Mouse (Mus musculus): ENCODE measurements around the gene Bex6. TPM values are rescaled to one million over a fixed set of nuclear protein-coding genes. Genes with fewer than 3 reads are reported as not detected.
"Not testable (repeated sequence)": the region's sequence is repeated elsewhere in the genome, so short reads cannot be mapped to it uniquely, and the experiment has no call there.

The Bex6 gene
- total RNA-seq, 4 experiments from 2014 or later, result not detected

DNA sequence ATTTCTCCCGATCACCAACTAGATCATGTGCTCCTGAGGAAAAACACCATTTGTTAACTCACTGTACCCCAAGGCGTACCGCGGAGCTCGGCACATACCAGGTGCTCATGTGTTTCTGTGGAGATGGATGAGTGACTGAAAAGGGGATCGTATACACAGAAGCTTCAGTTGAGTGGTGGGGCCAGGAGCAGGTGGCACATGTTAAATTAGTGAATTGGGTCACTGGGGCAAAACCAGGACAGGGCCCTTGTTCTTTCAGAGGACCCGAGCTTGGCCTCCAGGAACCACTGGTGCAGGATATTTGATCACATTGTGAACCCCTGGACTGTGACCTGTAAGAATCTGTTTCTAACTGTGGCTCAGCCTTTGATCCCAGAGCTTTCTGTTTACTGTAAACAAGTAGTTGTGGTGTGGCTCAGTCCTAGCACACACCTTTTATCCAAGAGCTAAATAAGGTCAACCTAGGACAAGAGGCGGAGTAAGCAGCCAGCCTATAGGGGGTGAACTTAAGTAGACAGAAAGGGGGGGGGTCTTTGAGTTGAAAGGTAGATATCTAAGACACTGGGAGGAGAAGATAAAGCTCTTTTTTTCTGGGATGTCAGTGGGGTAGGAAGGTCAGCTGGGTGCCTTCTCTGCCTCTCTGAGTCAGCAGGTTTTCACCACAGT is 5.2 kb upstream of the Bex6 start:
- DNase-seq (ENCODE audit: low spot score in 2 of 2), result no peak

DNA sequence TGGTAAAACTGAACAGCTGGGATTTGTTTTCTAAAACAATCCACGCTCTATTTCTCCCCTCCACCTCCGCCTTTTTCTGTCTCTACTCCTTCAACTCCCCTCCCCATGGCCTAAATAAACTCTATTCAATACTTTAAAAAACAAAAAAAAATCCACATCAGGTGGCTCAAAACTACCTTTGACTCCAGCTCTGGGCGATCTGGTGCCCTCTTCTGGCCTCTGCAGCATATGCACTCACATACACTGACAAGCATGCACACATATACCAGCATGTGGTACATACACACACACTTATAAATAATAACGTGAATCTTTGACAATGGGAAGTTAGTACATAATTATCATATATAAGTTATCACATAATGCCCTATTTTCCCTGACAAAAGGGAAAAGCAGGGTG is 4.6 kb upstream of the Bex6 start:
- no peak for DNase-seq (ENCODE audit: low spot score in 2 of 2)

DNA sequence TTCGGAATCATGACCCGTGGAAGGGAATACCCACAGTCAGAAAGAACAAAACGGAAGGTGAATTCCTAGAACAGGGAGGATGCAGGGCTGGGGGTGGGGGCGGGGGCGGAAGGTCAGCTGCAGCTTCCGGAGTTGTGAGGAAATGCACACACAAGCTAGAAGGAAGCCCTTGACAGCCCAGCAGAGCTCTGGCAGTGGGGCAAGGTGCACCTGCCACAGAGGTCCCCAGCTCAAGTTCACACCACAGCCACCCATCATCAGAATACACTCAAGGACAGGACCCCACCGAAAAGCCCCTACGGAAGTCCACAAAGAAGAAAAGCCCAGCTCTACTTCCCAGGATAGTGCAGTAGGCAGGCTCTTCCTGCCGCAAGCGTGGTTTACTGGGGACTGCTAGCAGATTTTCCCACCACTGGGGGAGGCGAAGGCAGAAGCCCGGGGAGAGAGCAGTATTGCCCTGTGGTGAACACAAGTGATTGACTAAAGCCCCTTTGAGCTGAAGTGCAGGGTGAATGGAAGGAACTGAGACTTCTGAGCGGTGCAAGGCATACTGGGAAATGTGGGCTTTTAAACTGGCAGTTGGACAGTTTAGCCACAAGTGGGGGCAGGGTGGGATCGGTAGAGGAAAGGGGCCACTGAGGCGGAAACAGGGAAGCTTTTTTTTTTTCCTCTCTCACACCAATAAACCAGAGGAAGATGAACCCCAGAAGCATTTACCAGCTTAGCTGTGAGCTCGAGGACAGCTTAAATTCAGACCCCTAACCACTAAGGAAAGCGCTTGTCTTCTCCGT is 2.5 kb upstream of the Bex6 start:
- DNase-seq (ENCODE audit: low spot score in 2 of 2), result no peak

DNA sequence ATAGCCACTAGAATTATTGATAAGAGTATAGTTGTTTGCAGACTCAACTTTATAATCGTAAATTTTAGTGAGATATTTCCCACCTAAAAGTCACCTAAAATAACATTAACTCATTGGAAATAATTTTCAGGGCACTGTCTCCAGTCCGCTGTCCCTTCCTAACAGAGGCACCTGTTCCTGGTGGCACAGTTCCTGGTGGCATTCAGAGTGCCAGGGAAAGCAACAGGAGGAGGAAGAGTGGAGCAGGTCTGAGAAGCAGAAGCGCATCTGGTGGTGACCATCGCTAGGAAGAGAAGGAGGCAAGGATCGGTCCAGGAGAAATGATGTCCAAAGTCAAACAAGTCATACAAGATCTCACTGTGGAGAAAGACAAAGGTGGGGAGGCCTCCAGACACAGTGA is 6.4 kb downstream of the Bex6 start:
- no peak for DNase-seq (ENCODE audit: low spot score in 2 of 2)

DNA sequence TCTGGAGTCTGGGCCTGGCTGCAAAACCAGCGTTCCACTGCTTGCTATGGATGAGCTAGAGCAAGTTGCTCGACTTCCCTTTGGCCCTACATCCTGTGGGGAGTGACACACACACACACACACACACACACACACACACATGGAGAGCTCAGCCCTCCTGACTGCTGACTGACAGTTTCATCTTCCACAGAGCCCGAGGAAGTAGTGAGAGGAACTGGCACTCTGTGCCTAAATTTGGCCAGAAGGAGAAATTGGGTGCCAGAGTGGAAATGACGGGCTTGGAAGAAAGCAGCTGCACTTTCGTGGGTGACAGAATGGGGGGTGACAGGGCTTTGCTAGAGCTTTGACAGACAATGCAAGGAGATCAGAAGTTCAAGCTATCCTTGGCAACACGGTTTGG is 9.5 kb downstream of the Bex6 start:
- DNase-seq (ENCODE audit: low spot score in 2 of 2), result peak; percentile 8 to 28

DNA sequence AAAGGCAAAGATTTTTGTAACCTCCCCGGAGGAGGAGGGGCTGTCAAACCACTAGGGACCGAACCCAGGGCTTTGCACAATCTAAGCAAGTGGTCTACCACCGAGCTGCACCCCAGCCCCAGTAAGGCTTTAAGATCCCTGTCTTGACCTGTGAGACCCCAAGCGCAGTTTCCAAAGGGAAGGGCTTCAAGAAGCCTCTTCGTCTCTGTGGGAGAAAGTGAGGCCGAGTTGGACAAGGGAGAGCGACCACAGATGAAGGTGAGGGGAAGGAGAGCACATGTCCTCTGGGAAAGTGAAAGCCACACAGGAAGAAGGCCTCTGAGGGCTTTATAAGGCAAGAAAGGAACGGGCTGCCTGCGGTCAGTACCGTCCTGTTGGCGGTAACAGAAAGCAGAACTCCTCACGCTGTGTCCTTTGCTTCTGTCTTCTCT is 10.4 kb downstream of the Bex6 start:
- no peak for DNase-seq (ENCODE audit: low spot score in 2 of 2)

DNA sequence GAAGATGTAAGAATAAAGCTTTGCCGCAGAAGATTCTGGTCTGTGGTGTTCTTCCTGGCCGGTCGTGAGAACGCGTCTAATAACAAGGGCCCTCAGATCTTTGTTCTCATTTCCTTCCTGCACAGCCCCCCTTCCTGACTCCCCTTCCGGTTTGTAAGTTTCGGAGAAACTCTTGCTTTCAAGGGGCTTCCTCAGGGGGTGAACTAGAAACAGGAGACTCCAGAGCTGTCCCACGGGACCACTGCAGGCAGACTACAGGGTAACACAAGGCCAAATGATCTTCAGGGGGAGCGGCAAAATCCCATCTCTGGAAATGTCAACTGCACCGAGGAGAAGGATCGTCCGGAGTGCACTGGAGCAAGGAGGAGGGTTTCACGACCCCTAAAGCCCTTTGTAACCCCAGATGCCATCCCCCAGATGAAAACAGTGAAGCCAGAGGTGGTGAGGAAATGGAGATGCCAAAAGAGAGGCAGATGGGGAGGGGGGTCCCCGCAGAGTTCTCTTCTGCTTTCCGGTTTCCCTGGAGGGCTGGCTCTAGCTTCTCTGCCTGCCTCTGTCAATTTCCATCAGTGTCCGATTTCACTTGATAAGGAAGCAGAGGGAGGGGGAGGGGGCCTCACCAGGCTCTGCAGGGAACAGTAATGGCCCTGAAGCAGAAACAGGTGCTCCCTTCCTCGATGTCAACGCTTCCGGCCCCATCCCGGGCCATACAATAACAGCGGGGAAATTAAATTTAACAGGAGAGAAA is 20.8 kb downstream of the Bex6 start:
- no peak for DNase-seq (ENCODE audit: low spot score in 2 of 2)

DNA sequence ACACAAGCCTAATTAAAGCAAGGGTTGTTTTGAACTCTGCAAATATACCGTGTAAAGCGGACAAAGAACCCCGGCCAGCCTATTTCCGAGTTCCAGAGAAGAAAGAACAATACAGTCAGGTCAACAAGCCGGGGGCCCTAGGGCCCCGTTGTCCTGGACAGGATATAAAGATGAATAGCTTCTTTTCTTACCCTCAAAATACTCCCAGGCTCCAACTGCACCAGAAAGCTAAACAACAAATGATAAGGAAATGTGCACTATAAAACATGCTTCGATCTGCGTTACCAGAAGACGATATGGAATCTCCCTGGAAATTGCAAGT is 21.3 kb downstream of the Bex6 start:
- no peak for DNase-seq (ENCODE audit: low spot score in 2 of 2)

DNA sequence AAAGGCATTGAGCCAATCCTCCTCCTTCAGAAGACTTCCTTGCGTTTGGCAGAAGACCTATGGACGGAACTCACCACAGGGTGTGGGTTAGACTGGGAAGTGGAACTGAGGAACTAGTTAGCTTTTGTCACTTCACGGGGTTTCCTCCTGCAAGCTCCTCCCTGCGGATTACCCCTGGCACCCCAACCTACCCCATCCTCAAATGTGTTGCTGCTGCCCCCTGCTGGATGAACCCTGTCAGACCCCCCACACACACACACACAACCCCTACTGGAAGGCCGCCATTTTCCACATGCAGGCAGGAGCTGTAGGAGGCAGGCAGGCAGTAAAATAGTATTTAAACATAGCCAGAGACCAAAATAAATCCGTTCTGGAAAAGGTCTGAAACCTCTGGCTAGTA is 23.1 kb downstream of the Bex6 start:
- peak; percentile 26 for DNase-seq (ENCODE audit: low spot score in 2 of 2)

DNA sequence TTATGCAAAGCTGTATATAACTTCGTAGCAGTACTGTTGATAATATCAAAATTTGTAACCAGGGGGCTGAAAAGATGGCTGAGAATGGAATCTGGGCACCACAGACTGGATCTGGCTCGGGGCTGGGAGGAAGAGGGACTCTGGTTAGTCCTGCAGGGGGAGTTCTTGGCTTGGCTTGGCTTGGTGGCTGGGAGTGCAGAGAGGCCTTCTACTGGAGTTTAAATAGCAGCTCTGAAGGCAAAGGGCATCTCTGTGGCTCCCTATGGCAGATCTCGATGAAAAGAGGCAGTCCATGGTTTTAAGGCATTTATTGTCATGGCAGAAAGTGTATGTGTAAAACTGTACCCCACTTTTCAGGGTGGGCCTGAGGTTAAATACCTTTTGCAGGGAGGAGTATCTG is 25.3 kb downstream of the Bex6 start:
- no peak for DNase-seq (ENCODE audit: low spot score in 2 of 2)

DNA sequence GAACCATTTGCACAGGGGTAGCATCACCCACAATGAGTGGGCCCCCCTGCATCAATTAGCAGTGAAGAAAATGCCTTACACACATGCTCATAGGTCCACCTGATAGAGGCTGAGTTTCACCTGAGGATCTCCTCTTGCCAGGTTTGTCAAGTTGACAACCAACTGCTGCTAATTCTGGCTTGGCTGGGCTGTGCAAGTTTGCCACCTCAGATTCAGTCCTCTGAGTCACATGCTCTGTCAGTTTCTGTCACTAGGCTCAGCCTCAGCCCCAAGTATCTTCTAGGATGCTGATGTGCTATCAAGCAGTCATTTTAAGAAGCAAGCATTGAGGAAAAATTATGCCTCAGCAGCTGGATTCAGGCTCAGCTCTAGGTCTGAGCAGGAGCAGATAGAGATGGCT is 34.5 kb downstream of the Bex6 start:
- DNase-seq (ENCODE audit: low spot score in 2 of 2), result no peak

DNA sequence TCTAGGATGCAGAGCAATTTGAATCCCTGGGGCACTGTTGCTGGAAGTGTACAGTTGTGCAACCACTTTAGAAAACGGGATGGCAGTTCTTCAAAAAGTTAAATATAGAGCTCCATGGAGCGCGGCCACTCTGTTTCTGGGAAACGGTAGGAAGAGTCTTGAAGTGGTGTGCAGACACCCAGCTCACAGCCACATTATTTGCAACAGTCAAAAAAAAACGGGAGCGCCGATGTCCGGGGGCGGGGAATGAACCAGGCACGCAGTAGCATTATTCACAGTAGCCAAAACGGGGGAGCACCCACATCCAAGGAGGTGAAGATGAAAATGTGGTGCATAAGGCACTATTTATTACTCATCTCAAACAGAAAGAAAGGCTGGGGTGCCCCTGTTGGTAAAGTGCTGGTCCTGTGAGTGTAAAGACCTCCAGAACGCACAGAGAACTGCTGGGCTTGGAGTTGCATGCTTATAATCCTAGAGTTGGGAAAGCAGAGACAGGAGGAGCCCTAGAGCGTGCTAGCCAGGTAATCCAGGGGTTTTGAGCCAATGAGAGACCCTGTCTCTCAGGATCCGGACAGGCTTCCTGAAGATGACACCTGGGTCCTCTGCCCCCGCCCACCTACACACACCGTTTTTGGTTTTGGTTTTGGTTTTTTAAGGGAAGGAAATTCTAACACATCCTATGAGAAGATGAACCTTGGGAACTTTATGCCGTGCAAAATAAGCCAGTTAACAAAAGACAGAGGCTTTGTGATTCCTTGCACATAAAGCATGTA is 35.4 kb downstream of the Bex6 start:
- DNase-seq (ENCODE audit: low spot score in 2 of 2), result peak in 1 of 2 experiments; percentile 9

DNA sequence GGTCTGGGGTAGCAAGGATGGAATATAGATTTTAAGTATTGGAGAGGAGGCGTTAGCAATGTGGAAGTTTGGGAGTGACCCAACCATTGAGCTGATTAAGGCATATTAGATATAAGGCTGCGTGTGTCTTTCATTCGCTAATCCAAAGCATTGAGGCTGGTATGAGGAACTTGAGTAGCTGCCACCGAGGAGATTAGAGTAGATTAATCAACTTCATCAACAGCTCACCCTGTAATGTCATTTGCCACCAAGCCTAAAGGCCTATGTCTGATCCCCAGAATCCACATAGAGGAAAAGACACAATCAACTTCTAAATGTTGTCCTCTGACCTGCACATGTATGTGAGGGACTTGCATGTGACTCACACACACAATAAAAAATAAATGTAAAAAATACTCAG is 42.2 kb downstream of the Bex6 start:
- DNase-seq (ENCODE audit: low spot score in 2 of 2), result no peak

DNA sequence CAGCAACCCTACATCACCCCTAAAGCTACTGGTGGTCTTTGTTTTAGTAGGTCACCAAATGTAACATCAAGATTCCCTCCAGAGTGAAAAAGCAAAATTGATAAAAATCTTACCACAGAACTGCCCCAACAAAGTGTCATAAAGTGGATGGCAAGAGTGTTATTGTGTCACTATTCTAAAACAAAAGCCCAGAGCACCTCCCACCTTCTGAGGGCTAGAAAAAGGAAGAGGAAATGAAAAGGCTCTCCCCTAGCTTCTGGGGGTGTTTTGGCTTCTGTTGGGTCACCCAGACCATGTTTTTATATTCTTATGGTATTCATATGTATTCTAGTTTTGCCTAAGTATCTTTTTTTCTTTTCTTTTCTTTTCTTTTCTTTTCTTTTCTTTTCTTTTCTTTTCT is 42.8 kb downstream of the Bex6 start:
- DNase-seq (ENCODE audit: low spot score in 2 of 2), result no peak

DNA sequence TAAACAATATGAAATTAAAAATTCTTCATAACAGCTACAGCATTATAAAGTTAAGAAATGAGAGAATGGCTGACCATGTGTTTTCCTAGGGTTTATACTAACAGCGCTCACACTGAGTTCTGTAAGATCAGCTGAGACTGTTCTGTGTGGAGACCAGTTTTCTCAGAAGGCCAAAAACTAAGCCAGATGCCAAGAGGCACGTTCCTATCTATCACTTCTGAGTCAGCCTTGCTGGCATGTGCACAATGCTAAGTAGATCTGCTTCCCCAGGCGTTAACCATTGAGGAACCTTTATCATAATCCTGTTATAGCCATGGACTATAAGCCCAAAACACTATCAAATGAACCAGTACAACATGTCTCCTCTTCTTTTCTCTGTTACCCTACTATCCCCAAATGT is 52.4 kb downstream of the Bex6 start:
- DNase-seq (ENCODE audit: low spot score in 2 of 2), result not testable (repeated sequence)

Other genes with a start within 250 kb of the Bex6 start
- 10 to 100 TPM; 17.5 to 25.7 (median 21.0) TPM for gene Pigz, start 246.0 kb upstream of the Bex6 start, total RNA-seq (2022)
- gene 0610012G03Rik, start 231.3 kb upstream of the Bex6 start, total RNA-seq (2022), result 10 to 100 TPM; 33.1 to 40.9 (median 36.7) TPM
- 10 to 100 TPM; 45.7 to 50.2 (median 48.6) TPM for gene Ncbp2, start 231.3 kb upstream of the Bex6 start, total RNA-seq (2022)
- gene Senp5, start 176.5 kb upstream of the Bex6 start, total RNA-seq (2022), result 10 to 100 TPM; 41.5 to 46.4 (median 44.5) TPM
- 10 to 100 TPM; 29.4 to 32.2 (median 30.6) TPM for gene Pak2, start 100.5 kb upstream of the Bex6 start, total RNA-seq (2022)
- 10 to 100 TPM; 23.2 to 36.1 (median 27.7) TPM for gene Pigx, start 80.1 kb upstream of the Bex6 start, total RNA-seq (2022)
- gene Cep19, start 80.0 kb upstream of the Bex6 start, total RNA-seq (2022), result 10 to 100 TPM; 54.7 to 66.3 (median 61.6) TPM
- gene Nrros, start 14.2 kb upstream of the Bex6 start, total RNA-seq (2022), result 10 to 100 TPM in 3 of 4 experiments, 1 to 10 TPM in 1; 9.6 to 16.2 (median 11.9) TPM
- gene Fbxo45, start 67.3 kb downstream of the Bex6 start, total RNA-seq (2022), result 10 to 100 TPM; 35.9 to 46.6 (median 40.6) TPM
- gene Wdr53, start 67.4 kb downstream of the Bex6 start, total RNA-seq (2022), result 10 to 100 TPM; 12.2 to 14.1 (median 12.8) TPM
- under 1 TPM in 2 of 4 experiments, not detected in 2; 0.32 to 0.37 TPM for gene Smco1, start 91.6 kb downstream of the Bex6 start, total RNA-seq (2022)
- gene Rnf168, start 97.6 kb downstream of the Bex6 start, total RNA-seq (2022), result 10 to 100 TPM; 23.0 to 28.1 (median 27.3) TPM
- 10 to 100 TPM; 50.0 to 60.5 (median 55.1) TPM for gene Ubxn7, start 152.4 kb downstream of the Bex6 start, total RNA-seq (2022)
- not detected for gene Tm4sf19, start 220.7 kb downstream of the Bex6 start, total RNA-seq (2022)
- 10 to 100 TPM; 12.5 to 17.4 (median 16.3) TPM for gene Tctex1d2, start 239.9 kb downstream of the Bex6 start, total RNA-seq (2022)